Mouse (Mus musculus) bone marrow macrophage, adult 2 months (primary cell): ENCODE measurements at regions not wholly inside any gene's neighbourhood (a gene's known extent, or its start where the extent isn't known, plus 50 kb on each side); places are given as distances from the start of the nearest gene placed in this dataset.
A peak's percentile ranks its signal among the peaks of the same experiment; 100 is the strongest.

Experiments
- H3K27ac ChIP-seq: 2 replicates; pipeline ENCODE4 v1.5.1; 2012; ENCODE audit warnings: low read depth, low read length; ENCODE audit not compliant: insufficient read depth
- H3K4me1 ChIP-seq: 2 replicates; pipeline ENCODE4 v1.6.1; 2012; ENCODE audit warnings: low read length; ENCODE audit not compliant: control insufficient read depth, insufficient read depth
- H3K4me3 ChIP-seq: 2 replicates; pipeline ENCODE4 v1.5.1; 2012; ENCODE audit warnings: mild to moderate bottlenecking, low read length, moderate library complexity; ENCODE audit not compliant: insufficient read depth
- CTCF ChIP-seq: IDR thresholded peaks from 2 replicates; pipeline ENCODE4 v1.5.1; 2012; ENCODE audit warnings: low read depth, mild to moderate bottlenecking, low read length, moderate library complexity
- POLR2A ChIP-seq: IDR thresholded peaks from 2 replicates; pipeline ENCODE4 v1.6.1; 2012; ENCODE audit warnings: mild to moderate bottlenecking, low read depth, low read length, borderline replicate concordance

- Histone ChIP-seq H3K4me1 (no peaks in the 10 kb centered on the region), H3K27ac (no peak overlapping the region), H3K4me3 (no peak overlapping the region)
- TF ChIP-seq CTCF (no peak), POLR2A (no peak)
Measured at GRCm38 (mm10) chr6:103196838-103197237, 313.5 kb upstream of the Chl1 start.

GRCm38 (mm10) chr6:103201605-103202004 is 308.8 kb upstream of the Chl1 start:
- no peak overlapping the region for H3K4me3 ChIP-seq
- H3K27ac ChIP-seq, result no peak overlapping the region
- no peak for TF ChIP-seq POLR2A
- no peak for TF ChIP-seq CTCF
- H3K4me1 ChIP-seq, result no peaks in the 10 kb centered on the region

GRCm38 (mm10) chr6:103209202-103209601 is 301.2 kb upstream of the Chl1 start:
- Histone ChIP-seq H3K4me1 (no peaks in the 10 kb centered on the region), H3K4me3 (no peak overlapping the region), H3K27ac (no peak overlapping the region)
- TF ChIP-seq POLR2A (no peak), CTCF (no peak)

GRCm38 (mm10) chr6:103213160-103213559 is 297.2 kb upstream of the Chl1 start:
- no peak for TF ChIP-seq CTCF
- TF ChIP-seq POLR2A, result no peak
- H3K4me3 ChIP-seq, result no peak overlapping the region
- no peak overlapping the region for H3K27ac ChIP-seq
- no peaks in the 10 kb centered on the region for H3K4me1 ChIP-seq

- Histone ChIP-seq H3K4me1 (no peaks in the 10 kb centered on the region), H3K27ac (no peak overlapping the region), H3K4me3 (no peak overlapping the region)
- TF ChIP-seq POLR2A (no peak), CTCF (no peak)
Measured at GRCm38 (mm10) chr6:103236896-103237295, 273.5 kb upstream of the Chl1 start.

GRCm38 (mm10) chr6:103268984-103269383 is 241.4 kb upstream of the Chl1 start:
- no peak for TF ChIP-seq CTCF
- no peak for TF ChIP-seq POLR2A
- H3K4me3 ChIP-seq, result no peak overlapping the region

GRCm38 (mm10) chr6:103272216-103272615 is 238.2 kb upstream of the Chl1 start:
- Histone ChIP-seq H3K4me3 (no peak overlapping the region), H3K27ac (no peak overlapping the region), H3K4me1 (no peaks in the 10 kb centered on the region)
- TF ChIP-seq POLR2A (no peak), CTCF (no peak)

More at GRCm38 (mm10) chr6:103268984-103269383, 241.4 kb upstream of the Chl1 start:
- H3K4me1 ChIP-seq, result no peaks in the 10 kb centered on the region
- no peak overlapping the region for H3K27ac ChIP-seq

GRCm38 (mm10) chr6:103275071-103275470 is 235.3 kb upstream of the Chl1 start:
- Histone ChIP-seq H3K4me1 (no peaks in the 10 kb centered on the region), H3K27ac (no peak overlapping the region), H3K4me3 (no peak overlapping the region)
- TF ChIP-seq POLR2A (no peak), CTCF (no peak)

GRCm38 (mm10) chr6:103275476-103275875 is 234.9 kb upstream of the Chl1 start:
- no peak for TF ChIP-seq CTCF
- TF ChIP-seq POLR2A, result no peak
- H3K4me3 ChIP-seq, result no peak overlapping the region
- no peaks in the 10 kb centered on the region for H3K4me1 ChIP-seq
- H3K27ac ChIP-seq, result no peak overlapping the region

- Histone ChIP-seq H3K4me1 (no peaks in the 10 kb centered on the region), H3K4me3 (no peak overlapping the region), H3K27ac (no peak overlapping the region)
- TF ChIP-seq POLR2A (no peak), CTCF (peak; percentile 42; the same call in 1 of the 2 replicates)
Measured at GRCm38 (mm10) chr6:103296015-103296414, 214.4 kb upstream of the Chl1 start.

GRCm38 (mm10) chr6:103306420-103307249 is 203.8 kb upstream of the Chl1 start:
- Histone ChIP-seq H3K27ac (no peak overlapping the region), H3K4me1 (no peaks in the 10 kb centered on the region), H3K4me3 (no peak overlapping the region)
- TF ChIP-seq CTCF, result no peak
- no peak for TF ChIP-seq POLR2A
